Comparison of ENCODE assay signal across 12 mouse cellular contexts in genomic region chr10:37683101-37683500, GRCm38 (mm10).
DNase-seq lines count a peak whose midpoint lies in the region; ATAC-seq lines count a peak whose summit lies in the region.
"Had no signal": no experiment of that assay in that cellular context is flagged by ENCODE, and none has a peak within 500 bp of the region (broad histone marks: within the 10 kb centered on the region; RNA-seq: fewer than 3 reads in every experiment).

No protein-coding gene starts in this region.

- H3K4me2 ChIP-seq in midbrain, embryonic 12.5 days (replicated peaks), result no peak overlapping the region
- H3K4me2 ChIP-seq: embryonic facial prominence, embryonic 15.5 days; heart, embryonic 13.5 days; limb, embryonic 12.5 days had no signal

- no peaks in the 10 kb centered on the region for H3K4me1 ChIP-seq in midbrain, embryonic 12.5 days
- H3K4me1 ChIP-seq: embryonic facial prominence, embryonic 15.5 days; heart, embryonic 13.5 days; limb, embryonic 12.5 days had no signal

- DNase-seq in cerebellum, adult 11-12 months, result peak; percentile 4
- DNase-seq in cerebellum, adult 8-10 months, result no peak
- DNase-seq in kidney, adult 18-20 months, result peak; percentile 3
- DNase-seq in kidney, adult 11 months, result no peak
- peak; percentile 27 for DNase-seq in embryo, embryonic 11 days
- no peak for DNase-seq in ovary, postnatal 36 days (ENCODE audit: low spot score)
- no peak for DNase-seq in thymus, postnatal 36 days
- DNase-seq: lung, postnatal 4 days had no signal

- peak; percentile 83 for ATAC-seq in midbrain, embryonic 12.5 days (ENCODE audit: low FRiP score, low read depth)

- H3K9ac ChIP-seq in midbrain, embryonic 12.5 days (replicated peaks), result no peak overlapping the region
- H3K9ac ChIP-seq: embryonic facial prominence, embryonic 15.5 days; heart, embryonic 13.5 days; limb, embryonic 12.5 days had no signal

- H3K4me3 ChIP-seq in midbrain, embryonic 12.5 days, result no peak overlapping the region
- H3K4me3 ChIP-seq: embryonic facial prominence, embryonic 15.5 days; heart, embryonic 13.5 days; limb, embryonic 12.5 days had no signal

- no peaks in the 10 kb centered on the region for H3K27me3 ChIP-seq in midbrain, embryonic 12.5 days
- H3K27me3 ChIP-seq: embryonic facial prominence, embryonic 15.5 days; heart, embryonic 13.5 days; limb, embryonic 12.5 days had no signal

- H3K9me3 ChIP-seq in midbrain, embryonic 12.5 days, result no peaks in the 10 kb centered on the region
- H3K9me3 ChIP-seq: embryonic facial prominence, embryonic 15.5 days; heart, embryonic 13.5 days; limb, embryonic 12.5 days had no signal

- H3K36me3 ChIP-seq in midbrain, embryonic 12.5 days, result no peaks in the 10 kb centered on the region
- H3K36me3 ChIP-seq: embryonic facial prominence, embryonic 15.5 days; heart, embryonic 13.5 days; limb, embryonic 12.5 days had no signal

- H3K27ac ChIP-seq in midbrain, embryonic 12.5 days (replicated peaks), result 0 out of 2 replicates have a peak overlapping the region, but pooled peaks have one; percentile 35
- H3K27ac ChIP-seq: embryonic facial prominence, embryonic 15.5 days; heart, embryonic 13.5 days; limb, embryonic 12.5 days had no signal

Comparison
In these comparisons a context has a peak if more than half of its experiments do, and no peak if none do; other contexts are left out.
1. DNase-seq: peak in cerebellum, adult 11-12 months (single experiment), kidney, adult 18-20 months (single experiment) and embryo, embryonic 11 days (single experiment); none in cerebellum, adult 8-10 months (single experiment), kidney, adult 11 months (single experiment), ovary, postnatal 36 days (single experiment) and thymus, postnatal 36 days (0 of 2).